Mouse (Mus musculus) olfactory bulb, adult 2 months (tissue): Measurements from ENCODE around the gene Slc39a1. TPM values are rescaled to one million over a fixed set of nuclear protein-coding genes. Genes with fewer than 3 reads are reported as not detected.

Experiments
- H3K27ac ChIP-seq: fragments of 200-500 bp; 2 replicates; pipeline ENCODE4 v1.5.1; 2012; ENCODE audit warnings: low read depth, low read length; ENCODE audit not compliant: insufficient read depth
- H3K4me1 ChIP-seq: fragments of 200-500 bp; 2 replicates; pipeline ENCODE4 v1.6.1; 2012; ENCODE audit warnings: low read length; ENCODE audit not compliant: control insufficient read depth, insufficient read depth
- H3K4me3 ChIP-seq: fragments of 200-500 bp; 2 replicates; pipeline ENCODE4 v1.5.1; 2012; ENCODE audit warnings: mild to moderate bottlenecking, low read depth, low read length, moderate library complexity; ENCODE audit not compliant: insufficient read depth
- CTCF ChIP-seq: fragments of 200-500 bp; IDR thresholded peaks from 2 replicates; pipeline ENCODE4 v1.5.1; 2012; ENCODE audit warnings: low read depth, mild to moderate bottlenecking, low read length, moderate library complexity; ENCODE audit not compliant: insufficient read depth
- POLR2A ChIP-seq: fragments of 200-500 bp; IDR thresholded peaks from 2 replicates; pipeline ENCODE4 v1.6.1; 2012; ENCODE audit warnings: mild to moderate bottlenecking, low read depth, low read length, moderate library complexity; ENCODE audit not compliant: insufficient read depth
- WGBS: fragments of 180-500 bp; shearing (Covaris S2); methylation state at CpG from one replicate; pipeline ENCODE4 v1.1.7; 2018; 5-methylcytosine and 5-hydroxymethylcytosine counted together
- polyA plus RNA-seq: library from polyadenylated mRNA; stranded (reverse); fragments of >200 nt; gene quantifications from 2 replicates; pipeline ENCODE4 v1.2.4, GENCODE M21; 2012; ENCODE audit warnings: low replicate concordance; ENCODE audit not compliant: missing spikeins, insufficient read depth, insufficient read length

Slc39a1 gene
- polyA plus RNA-seq, 1 experiment, result not detected

DNA sequence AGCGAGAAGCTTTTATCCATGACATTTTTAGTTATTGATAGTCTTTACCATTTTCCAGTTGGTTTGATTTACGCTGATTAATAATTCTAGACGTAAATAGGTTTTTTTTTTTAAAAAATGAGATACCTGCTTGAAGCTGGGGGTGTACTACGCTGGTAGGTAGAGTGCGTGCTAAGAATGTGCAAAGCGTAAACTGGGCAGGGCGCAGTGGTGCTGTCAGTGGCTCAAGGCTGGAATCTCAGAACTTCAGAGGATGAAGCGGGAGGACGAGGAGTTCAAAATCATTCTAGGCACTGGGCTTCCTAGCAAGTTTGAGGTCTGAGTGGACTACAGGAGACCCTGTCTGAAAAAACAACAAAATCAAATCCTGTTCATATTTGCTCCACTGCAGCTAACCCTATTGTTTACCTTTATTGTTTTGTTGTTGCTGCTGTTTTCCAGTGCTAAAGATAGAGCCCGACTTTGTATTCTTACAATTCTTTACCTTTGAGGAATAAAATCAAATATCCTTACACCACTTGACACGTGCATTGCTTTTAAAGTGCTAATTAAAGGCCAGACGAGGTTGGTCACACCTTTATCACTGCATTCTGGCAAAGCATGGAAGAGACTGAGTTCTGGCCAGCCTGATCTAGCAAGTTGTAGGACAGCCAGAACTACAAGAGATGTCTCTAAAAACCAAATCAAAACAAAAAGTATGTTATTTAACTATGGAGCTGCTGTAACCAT lies 33.9 kb upstream of the Slc39a1 start:
- H3K27ac ChIP-seq, result peak overlapping the region; percentile 50; the same call in 1 of the 2 replicates

DNA sequence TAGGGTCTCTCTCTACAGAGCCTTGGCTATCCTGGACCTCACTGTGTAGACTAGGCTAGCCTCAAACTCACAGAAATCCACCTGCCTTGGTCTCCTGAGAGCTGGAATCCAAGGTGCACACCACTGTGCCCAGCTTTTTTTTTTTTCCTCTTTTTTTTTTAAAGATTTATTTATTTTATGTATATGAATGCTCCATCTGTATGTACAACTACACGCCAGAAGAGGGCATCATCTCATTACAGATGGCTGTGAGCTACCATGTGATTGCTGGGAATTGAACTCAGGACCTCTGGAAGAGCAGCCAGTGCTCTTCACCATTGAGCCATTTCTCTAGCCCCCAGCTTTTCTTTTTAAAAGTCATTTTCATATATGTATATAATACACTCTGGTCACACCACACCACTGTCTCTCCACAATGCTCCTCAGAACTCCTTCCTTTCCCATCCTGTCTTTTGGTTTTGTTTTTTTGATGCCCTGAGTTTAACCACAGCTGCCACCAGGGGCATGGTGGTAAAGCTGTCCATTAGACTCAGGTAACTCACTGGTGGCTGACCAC lies 32.1 kb upstream of the Slc39a1 start:
- TF ChIP-seq CTCF (no peak), POLR2A (no peak)
- peaks cover 7% of the 10 kb centered on the region; the same call in 1 of the 2 replicates for H3K4me1 ChIP-seq
- 35% methylated on average over 1 of the region's 1 CpGs for WGBS
- no peak overlapping the region for H3K27ac ChIP-seq
- no peak overlapping the region for H3K4me3 ChIP-seq

More for the DNA sequence above, 33.9 kb upstream of the Slc39a1 start:
- peak overlapping the region; percentile 78 for H3K4me3 ChIP-seq
- TF ChIP-seq POLR2A, result no peak
- 0 out of 2 replicates have a peak, but pooled peaks cover 3% of the 10 kb centered on the region for H3K4me1 ChIP-seq
- WGBS, result 10% methylated on average over 12 of the region's 12 CpGs

DNA sequence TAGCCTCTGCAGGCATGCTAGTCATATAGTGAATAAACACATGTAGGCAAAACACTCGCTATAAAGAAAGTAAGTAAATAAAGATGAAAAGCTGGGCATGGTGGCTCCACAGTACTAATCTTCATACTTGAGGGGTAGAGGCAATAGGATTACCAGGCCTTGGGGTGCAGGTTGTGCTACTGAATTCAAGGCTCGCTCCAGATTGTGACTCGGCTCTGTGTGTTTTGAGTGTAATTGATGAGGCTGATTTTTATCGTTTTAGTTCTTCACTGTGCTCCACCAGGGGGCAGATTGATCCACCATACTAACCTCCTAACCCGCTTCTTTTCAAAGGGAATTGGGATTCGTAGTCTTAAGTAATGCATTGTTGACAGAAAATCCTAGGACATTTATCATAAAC lies 27.9 kb upstream of the Slc39a1 start:
- Histone ChIP-seq H3K27ac (no peak overlapping the region), H3K4me3 (no peak overlapping the region), H3K4me1 (peaks cover 4% of the 10 kb centered on the region; the same call in 1 of the 2 replicates)
- WGBS, result 9% methylated on average over 6 of the region's 6 CpGs
- TF ChIP-seq CTCF (no peak), POLR2A (no peak)

DNA sequence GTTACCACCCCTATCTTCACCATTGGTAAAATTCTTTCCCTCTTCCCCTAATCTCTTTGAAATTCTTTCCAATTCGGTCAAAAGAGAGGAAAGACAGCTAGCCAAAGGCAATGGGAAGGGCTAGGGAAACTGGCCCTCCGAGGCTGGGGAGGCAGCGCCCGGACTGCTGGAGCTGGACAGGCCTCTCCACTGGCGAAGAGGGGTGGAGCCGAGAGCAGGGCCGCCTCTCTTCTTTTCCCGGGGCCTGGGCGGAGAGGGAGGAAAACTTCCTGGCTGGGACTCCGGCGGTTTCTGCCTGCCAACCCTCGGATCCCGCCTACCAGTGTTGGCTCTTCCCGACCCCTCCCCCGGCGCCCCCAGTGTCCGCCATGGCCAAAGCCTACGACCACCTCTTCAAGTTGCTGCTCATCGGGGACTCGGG lies 27.4 kb upstream of the Slc39a1 start:
- TF ChIP-seq CTCF (no peak), POLR2A (no peak)
- Histone ChIP-seq H3K4me3 (peak overlapping the region; percentile 34), H3K27ac (no peak overlapping the region), H3K4me1 (peaks cover 4% of the 10 kb centered on the region; the same call in 1 of the 2 replicates)
- 0% methylated on average over 19 of the region's 20 CpGs for WGBS

DNA sequence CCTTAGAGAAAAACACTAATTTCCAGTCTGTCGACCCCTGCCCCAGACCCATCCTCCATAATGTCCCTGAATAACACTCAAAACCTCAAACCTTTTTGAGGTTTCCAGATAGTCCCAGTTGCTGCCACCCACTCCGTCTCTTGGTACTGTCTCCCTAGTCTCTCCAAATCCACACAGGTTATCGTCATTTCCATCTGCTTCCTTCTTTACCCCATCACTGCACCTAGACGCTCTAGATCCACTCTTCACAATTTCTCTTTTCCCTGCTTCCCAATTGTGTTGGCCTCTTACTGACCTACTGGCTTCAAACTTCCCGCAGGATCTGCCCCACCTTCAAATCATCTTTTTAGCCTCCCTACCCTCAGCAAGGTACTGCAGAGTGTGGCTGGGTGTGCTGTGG lies 26.8 kb upstream of the Slc39a1 start:
- no peak overlapping the region for H3K27ac ChIP-seq

DNA sequence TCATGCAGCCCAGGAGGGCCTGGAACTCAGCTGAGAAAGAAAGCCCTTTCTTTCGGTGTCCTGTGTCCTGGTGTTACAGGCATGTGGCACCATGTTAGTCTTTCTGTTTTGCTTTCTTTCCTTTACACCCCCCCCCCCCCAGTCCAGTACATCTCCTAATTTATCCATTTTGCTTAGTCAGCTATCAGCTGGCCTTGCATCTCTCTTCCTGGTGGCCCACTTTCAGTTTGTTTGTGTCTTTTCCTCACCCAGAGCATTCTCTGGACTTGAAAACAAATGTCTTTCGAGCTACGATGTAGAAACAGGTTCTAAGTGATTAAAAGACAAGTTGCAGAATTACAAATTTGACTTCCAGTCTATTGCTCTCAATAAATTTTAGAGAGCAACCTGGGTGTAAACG lies 25.5 kb upstream of the Slc39a1 start:
- Histone ChIP-seq H3K27ac (no peak overlapping the region), H3K4me3 (no peak overlapping the region), H3K4me1 (peaks cover 4% of the 10 kb centered on the region; the same call in 1 of the 2 replicates)
- WGBS, result 83% methylated on average over 4 of the region's 4 CpGs
- TF ChIP-seq CTCF, result no peak
- no peak for TF ChIP-seq POLR2A

More for the DNA sequence above, 26.8 kb upstream of the Slc39a1 start:
- no peak for TF ChIP-seq POLR2A
- TF ChIP-seq CTCF, result no peak
- Histone ChIP-seq H3K4me1 (peaks cover 4% of the 10 kb centered on the region; the same call in 1 of the 2 replicates), H3K4me3 (no peak overlapping the region)
- WGBS, result 24% methylated on average over 5 of the region's 5 CpGs

DNA sequence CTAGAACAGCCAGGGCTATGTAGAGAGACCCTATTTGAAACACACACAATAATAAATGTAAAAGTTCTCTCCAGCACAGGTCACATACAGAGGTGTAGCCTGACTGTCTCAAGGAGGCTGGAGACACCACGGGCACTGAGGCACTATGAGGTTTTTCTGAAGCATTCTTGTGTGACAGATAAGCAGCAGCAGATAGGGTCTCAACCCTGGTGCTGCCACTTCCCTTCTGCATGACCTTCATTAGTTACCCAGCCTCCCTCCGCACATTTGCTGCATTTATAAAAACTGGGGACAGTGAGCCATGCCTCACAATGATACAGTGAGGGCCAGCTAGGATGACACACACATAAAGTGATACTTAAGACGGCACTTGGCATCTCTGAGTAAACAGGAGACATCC lies 25.0 kb upstream of the Slc39a1 start:
- WGBS, result 90% methylated on average over 3 of the region's 3 CpGs
- Histone ChIP-seq H3K4me3 (no peak overlapping the region), H3K4me1 (peaks cover 4% of the 10 kb centered on the region; the same call in 1 of the 2 replicates), H3K27ac (no peak overlapping the region)
- TF ChIP-seq CTCF (no peak), POLR2A (no peak)

DNA sequence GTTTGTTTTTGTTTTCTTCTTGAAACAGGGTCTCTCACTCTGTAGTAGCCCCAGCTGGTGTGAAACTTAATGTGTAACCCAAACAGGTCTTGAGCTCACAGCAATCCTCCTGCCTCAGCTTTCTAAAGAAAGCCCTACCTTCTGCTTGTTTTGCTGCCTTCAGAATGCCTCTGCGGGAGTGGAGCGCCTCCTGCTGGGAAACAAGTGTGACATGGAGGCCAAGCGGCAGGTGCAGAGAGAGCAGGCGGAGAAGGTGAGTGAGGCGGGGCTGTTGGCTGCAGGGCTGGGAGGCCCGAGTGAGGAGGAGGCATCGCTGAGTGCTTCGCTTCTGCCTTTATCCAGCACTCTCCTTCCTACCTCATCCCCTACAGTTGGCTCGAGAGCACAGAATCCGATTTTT lies 23.6 kb upstream of the Slc39a1 start:
- no peak overlapping the region for H3K4me3 ChIP-seq
- 79% methylated on average over 10 of the region's 10 CpGs for WGBS

DNA sequence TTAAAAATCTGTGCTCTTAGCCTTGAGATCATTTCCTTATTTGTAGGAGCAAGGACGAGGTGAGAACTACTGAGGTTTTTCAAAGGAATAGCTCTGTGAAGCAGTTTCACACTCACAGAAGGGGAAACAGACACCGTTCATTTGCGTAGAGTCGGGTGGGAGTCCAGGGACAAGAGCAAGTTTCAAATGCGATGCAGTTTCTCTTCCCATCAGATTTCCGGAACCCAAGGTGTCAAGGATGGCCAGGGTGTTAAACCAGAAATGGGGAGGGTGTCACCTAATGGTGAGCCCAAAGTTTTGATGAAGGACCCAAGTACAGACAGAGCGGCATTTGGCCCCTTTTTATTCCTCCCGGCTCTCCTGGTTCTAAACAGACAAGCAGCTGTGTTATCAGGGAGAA lies 16.9 kb upstream of the Slc39a1 start:
- Histone ChIP-seq H3K27ac (no peak overlapping the region), H3K4me1 (peaks cover 4% of the 10 kb centered on the region), H3K4me3 (peak overlapping the region; percentile 87)
- no peak for TF ChIP-seq CTCF
- TF ChIP-seq POLR2A, result no peak
- 12% methylated on average over 8 of the region's 8 CpGs for WGBS

More for the DNA sequence above, 23.6 kb upstream of the Slc39a1 start:
- Histone ChIP-seq H3K27ac (no peak overlapping the region), H3K4me1 (peaks cover 4% of the 10 kb centered on the region; the same call in 1 of the 2 replicates)
- TF ChIP-seq POLR2A (no peak), CTCF (no peak)
